Mouse (Mus musculus) limb, embryonic 12.5 days (tissue): Measurements from ENCODE around the gene Frem2. TPM values are rescaled to one million over a fixed set of nuclear protein-coding genes. Genes with fewer than 3 reads are reported as not detected.

Experiments used
- ATAC-seq: fragments of 200-750 bp; cut with Nextera tagmentation; 2 replicates; pipeline ENCODE4 v1.8.0; 2017; ENCODE audit warnings: low read depth, moderate TSS enrichment; ENCODE audit not compliant: insufficient number of reproducible peaks, insufficient read depth, low FRiP score, low TSS enrichment
- H3K27ac ChIP-seq: fragments of 300-500 bp; sonication (generic); 2 replicates; pipeline ENCODE4 v1.5.1; 2016; ENCODE audit warnings: mild to moderate bottlenecking, moderate library complexity
- H3K27me3 ChIP-seq: fragments of 300-500 bp; sonication (generic); 2 replicates; pipeline ENCODE4 v1.6.1; 2016; ENCODE audit warnings: mild to moderate bottlenecking, moderate library complexity
- H3K36me3 ChIP-seq: fragments of 300-500 bp; sonication (generic); 2 replicates; pipeline ENCODE4 v1.6.1; 2016; ENCODE audit warnings: mild to moderate bottlenecking, moderate library complexity
- H3K4me1 ChIP-seq: fragments of 300-500 bp; sonication (generic); replicated peaks from 2 replicates; pipeline ENCODE4 v1.6.1; 2016
- H3K4me2 ChIP-seq: fragments of 300-500 bp; sonication (generic); 2 replicates; pipeline ENCODE4 v1.6.1; 2016; ENCODE audit warnings: mild to moderate bottlenecking, moderate library complexity
- H3K4me3 ChIP-seq: fragments of 300-500 bp; sonication (generic); replicated peaks from 2 replicates; pipeline ENCODE4 v1.5.1; 2016; ENCODE audit warnings: mild to moderate bottlenecking
- H3K9ac ChIP-seq: fragments of 300-500 bp; sonication (generic); replicated peaks from 2 replicates; pipeline ENCODE4 v1.6.1; 2016; ENCODE audit warnings: mild to moderate bottlenecking, moderate library complexity
- H3K9me3 ChIP-seq: fragments of 300-500 bp; sonication (generic); 2 replicates; pipeline ENCODE4 v1.6.1; 2016; ENCODE audit warnings: mild to moderate bottlenecking, moderate library complexity
- WGBS: fragments of 180-500 bp; shearing (Covaris S2); methylation state at CpG from one replicate; pipeline ENCODE4 v1.1.7; 2016; 5-methylcytosine and 5-hydroxymethylcytosine counted together
- polyA plus RNA-seq: library from polyadenylated mRNA; unstranded; fragments of >200 nt; fragmentation: Nextera tagmentation; extraction: Ambion mirVana; gene quantifications from 2 replicates; pipeline ENCODE4 v1.2.1, GENCODE M21; 2016

The Frem2 gene
- polyA plus RNA-seq, 1 experiment from 2014 or later: 7.6 TPM

- Histone ChIP-seq H3K27me3 (no peaks in the 10 kb centered on the region), H3K4me1 (peaks cover 24% of the 10 kb centered on the region), H3K27ac (no peak overlapping the region), H3K4me3 (peak overlapping the region; percentile 89), H3K4me2 (peak overlapping the region; percentile 78), H3K9me3 (no peaks in the 10 kb centered on the region), H3K36me3 (peaks cover 29% of the 10 kb centered on the region), H3K9ac (no peak overlapping the region)
- no peak for ATAC-seq
- WGBS: 42% methylated on average over 6 of the region's 6 CpGs
Measured at GRCm38 (mm10) chr3:53465330-53465729, 191.8 kb downstream of the Frem2 start.

DNA sequence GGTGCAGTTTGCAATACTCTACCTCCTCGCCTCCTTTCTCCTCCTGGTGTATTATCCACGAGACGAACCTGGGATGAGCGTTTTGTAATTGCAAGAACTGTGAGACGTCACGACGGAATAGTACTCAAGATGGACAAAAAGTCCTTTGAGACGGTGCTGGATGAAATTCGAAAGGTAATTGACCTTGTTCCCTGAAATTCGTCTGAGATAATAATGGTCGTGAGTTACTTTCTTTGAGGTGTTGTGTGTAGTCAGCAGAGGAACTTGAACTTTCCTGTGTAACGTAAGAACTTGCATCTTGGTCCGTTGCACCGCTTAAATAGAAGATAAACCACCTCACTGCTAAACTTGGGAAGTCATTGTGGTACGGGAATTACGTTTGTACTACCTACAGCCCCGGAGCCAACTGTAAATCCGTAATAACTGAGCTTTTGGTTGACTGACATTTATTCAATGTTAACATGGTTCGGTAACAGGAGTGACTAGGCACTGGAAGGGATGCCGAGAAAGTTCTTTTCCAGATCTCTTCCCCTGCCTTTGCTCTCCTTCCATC is 192.9 kb downstream of the Frem2 start:
- Histone ChIP-seq H3K4me1 (peaks cover 24% of the 10 kb centered on the region), H3K4me2 (peak overlapping the region; percentile 78), H3K27me3 (no peaks in the 10 kb centered on the region), H3K36me3 (peaks cover 28% of the 10 kb centered on the region), H3K27ac (peak overlapping the region; percentile 88), H3K9ac (peak overlapping the region; percentile 85), H3K4me3 (peak overlapping the region; percentile 89), H3K9me3 (no peaks in the 10 kb centered on the region)
- ATAC-seq: no peak
- WGBS: under 1% methylated on average over 20 of the region's 20 CpGs

Other genes with a start within 250 kb of the Frem2 start
- gene Nhlrc3, start 194.0 kb downstream of the Frem2 start, polyA plus RNA-seq: 11.4 and 14.5 TPM in 2 replicates
- 25.1 and 26.3 TPM in 2 replicates for gene Proser1, start 193.7 kb downstream of the Frem2 start, polyA plus RNA-seq
- gene Stoml3, start 168.7 kb downstream of the Frem2 start, polyA plus RNA-seq: not detected in 2 replicates
- not detected in 2 replicates for gene Gm10985, start 187.7 kb upstream of the Frem2 start, polyA plus RNA-seq
- 87.9 and 94.9 TPM in 2 replicates for gene Ufm1, start 206.5 kb upstream of the Frem2 start, polyA plus RNA-seq